Mouse (Mus musculus): Measurements from ENCODE around the gene Rexo1. TPM values are rescaled to one million over a fixed set of nuclear protein-coding genes. Genes with fewer than 3 reads are reported as not detected.

Gene Rexo1
- 66.8 TPM for polyA plus RNA-seq (2017; shearing (Covaris generic))

DNA sequence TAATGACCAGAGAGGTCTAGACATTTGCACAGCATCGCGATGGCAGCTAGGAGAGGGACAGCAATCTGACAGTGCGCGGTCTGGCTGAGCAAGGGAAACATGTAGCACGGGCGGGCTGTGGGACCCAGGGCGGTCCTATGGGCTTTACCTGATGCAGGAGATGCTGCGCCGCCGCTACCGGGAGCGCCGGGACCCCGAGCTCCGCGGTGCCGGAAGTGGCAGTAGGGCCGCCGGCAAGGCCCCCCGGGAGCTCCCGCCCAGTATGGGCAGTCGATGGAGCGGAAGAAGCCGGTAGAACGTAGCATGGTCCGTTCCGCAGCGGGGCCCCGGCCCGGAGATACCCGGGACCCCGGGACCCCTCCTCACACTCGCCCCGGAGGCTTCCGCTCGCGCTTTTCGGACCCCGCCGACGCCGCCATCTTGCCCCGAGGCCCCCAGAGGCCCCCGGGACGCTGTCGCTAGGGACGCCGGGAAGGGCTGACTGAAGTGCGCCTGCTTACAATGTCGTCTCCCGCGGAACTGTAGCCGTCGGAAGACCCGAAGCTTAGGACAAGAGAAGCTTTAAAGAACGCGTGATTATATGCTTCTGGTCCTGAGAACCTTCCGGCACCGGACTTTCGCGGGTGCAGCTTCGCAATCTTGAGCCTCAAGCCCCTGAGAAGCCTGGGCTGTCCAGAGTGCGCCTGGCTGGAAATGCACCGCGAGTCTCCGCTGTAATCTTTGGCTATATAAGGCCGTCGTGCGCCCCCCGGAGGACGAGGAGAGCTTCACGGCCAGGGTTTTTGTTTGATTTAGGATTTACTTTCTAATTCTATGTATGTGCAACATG, at the start of gene Rexo1:
TSS of gene Rexo1 (minus strand) at position 445 of the 829 bp plus-strand sequence.

DNA sequence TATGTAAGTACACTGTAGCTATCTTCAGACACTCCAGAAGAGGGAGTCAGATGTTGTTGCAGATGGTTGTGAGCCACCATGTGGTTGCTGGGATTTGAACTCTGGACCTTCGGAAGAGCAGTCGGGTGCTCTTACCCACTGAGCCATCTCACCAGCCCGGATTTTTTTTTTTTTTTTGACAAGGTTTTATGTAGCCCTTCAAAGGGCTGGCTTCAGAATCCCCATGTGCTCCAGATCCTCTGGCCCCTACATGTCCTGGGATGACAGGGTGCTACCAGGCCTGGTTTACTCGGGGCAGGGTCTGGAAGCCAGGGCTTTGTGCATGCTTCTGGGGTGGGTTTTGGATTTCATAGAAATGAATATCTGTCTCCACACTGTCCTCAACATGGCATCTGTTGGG, 44.4 kb upstream of the Rexo1 start, which contains the start of gene Gm49322:
TSS of gene Gm49322 (plus strand) at position 301 of the 400 bp plus-strand sequence.

DNA sequence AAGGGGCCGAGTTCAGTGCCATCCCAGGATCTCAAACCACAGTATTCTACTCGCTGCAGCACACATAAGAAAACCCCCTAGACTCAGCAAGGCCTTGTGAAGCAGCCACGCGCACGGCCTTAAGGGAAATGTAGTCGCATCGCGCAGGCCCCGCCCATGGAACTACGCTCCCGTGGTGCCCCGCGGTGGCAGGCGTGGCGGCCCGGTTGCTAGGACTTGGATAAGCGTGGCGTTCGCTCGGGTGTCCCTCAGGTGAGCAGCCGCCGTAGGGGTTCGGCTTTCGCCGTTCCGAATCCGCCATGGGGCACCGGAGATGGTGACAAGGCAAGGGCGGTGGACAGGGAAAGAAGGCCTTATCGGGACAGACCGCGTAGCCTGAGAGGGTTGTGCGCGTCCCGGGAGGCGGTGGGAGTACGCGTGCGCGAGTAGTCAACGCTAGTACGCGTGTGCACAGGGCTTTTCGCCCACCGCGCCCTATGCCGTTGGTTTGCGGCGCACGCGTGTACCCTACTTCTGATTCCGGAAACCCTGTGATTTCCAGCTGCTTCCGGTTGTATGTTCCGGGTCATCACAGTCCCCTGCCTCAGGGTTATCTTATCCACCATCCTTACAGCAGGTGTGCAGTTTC, 41.5 kb upstream of the Rexo1 start, which contains the start of the genes Scamp4 and Adat3:
TSS of gene Scamp4 (plus strand) at position 175 of the 628 bp plus-strand sequence.
TSS of gene Adat3 (plus strand) at position 183 of the 628 bp plus-strand sequence.

DNA sequence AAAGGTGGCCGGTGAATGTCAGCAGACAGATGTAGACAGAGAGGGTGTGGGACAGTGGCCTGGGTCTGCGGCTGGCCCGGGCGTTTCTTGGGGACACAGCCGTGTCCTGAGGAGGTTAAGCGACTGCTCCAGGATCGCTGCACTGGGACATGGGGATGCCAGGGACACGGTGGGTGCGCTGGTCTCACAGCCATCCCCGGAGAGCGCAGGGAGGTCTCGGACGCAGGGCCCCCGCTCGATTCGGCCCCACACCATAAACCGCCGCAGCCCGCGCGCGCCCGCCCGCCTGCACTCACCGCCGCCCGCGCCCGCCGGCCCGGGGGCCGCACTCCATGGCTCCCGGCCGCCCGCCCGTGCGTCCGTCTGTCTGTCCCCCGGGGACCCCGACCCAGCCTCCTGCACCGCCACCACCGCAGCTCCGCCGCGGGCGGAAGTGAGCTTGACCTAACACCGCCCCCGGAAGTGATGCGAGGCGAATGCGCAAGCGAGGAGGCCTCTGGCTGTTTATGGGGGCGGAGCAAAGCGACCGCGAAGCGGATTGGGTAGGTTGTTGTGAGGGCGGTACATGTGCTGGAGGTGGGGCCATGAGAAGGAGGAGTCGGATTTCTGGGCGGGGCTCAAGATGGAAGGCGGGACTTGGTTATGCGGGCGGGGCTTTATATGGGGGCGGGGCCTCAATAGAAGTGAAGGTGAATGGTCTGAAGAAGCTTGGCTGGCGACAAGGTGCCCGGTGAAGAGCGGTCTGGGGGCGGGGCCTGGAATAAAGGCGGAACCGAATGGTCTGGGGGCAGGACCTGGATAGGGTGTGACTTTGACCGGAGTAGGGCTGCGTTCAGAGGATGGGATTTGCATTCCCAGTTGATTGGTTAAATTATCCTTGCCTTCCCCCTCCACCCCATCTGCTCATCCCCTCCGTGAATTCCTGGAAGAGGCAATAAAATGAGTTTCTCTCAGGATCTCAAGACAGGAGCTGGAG, 28.8 kb upstream of the Rexo1 start, which contains the start of gene Abhd17a:
TSS of gene Abhd17a (minus strand) at position 463 of the 976 bp plus-strand sequence.

DNA sequence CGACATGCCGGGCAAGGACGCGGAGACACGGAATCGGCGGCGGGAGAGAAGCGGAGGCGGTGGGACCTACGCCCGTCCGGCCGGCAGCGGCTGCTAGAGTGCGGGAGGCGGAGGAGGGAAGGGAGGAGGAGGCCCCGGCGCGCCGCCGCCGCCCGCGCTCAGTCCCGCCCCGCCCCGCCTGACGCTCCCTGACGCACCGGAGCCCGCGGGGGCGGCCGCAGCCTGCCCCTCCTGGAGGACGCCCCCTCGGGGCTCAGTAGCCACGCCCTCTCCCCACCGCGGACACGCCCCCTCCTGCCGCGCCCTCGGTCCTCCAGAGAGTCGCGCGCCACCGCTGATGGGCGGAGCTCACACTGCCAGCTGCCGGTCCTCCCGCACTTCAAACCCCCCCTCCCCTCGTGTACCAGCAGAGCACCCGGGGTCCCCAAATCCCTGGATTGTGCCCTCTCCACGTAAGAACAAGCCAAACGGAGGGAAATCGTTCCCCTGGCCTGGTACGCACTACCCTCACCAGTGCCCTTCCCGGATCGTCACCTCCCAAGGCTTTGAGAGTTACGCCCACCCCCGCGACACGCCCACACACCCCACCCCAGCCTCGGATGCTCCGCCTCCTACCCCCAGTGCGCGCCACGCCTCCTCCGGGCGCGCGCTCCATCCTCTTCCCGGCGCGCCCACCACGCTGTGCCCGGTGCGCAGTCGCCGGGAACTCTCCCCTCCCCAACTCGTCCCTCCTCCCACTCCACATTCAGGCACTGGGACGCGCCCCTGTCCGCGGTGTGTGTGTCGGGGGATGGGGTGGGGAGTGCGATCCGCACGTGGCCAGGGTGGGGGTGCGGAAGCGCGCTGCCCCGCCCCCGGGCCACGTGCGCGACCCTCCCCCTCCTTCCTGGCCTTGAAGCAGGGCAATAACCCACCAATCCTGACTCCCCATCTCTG, 16.1 kb upstream of the Rexo1 start, which contains the start of gene Klf16:
TSS of gene Klf16 (minus strand) at position 127 of the 936 bp plus-strand sequence.

DNA sequence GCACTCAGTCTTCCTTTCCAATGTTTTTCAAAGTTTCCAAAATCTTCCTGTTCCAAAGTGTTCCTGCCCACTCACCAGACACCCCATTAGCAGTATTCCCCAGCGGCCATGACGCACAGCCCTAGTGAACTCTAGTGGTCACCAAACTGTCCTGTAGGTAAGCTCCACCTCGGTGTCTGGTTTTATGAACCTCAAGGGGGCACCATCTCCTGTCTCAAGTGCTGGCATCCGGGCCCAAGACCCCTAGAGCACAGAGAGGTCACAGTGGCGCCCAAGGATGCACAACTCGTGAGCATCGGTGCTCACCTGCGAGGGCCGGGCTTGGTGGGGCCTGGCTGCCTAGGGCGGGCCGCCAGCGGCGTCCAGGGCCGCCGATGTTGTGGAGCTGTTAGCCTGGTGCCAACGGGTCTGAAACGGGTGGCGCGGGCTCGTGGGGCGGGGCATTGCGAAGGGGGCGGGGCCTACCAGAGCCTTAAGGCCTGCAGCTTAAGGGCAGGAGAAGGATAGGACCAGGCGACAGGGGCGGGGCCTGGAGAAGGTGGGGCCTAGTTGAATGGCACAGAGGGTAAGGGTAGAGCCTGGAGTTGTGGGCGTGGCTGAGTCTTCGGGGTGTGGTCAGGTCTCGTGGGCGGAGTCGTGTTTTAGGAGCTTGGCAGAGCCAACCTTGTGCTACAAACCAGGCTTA, 22.5 kb downstream of the Rexo1 start, which contains the start of gene Atp8b3:
TSS of gene Atp8b3 (minus strand) at position 415 of the 685 bp plus-strand sequence.

DNA sequence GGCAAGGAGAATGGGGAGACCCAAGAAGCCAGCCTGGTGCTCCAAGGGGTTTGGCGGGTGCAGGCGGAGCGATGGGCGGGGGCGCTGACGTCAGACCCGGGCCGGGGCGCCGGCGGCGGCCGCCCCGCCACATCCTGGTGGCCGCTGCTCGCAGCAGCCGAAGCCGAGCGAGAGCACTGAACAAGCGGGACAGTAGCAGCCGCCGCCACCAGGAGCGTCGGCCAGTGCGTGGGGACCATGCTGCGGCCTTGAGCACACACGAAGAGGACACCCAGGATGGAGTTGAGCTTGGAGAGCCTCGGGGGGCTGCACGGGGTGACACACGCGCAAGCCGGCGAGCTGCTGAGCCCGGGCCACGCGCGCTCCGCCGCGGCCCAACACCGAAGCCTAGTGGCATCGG, 66.6 kb downstream of the Rexo1 start, which contains the start of gene Onecut3:
TSS of gene Onecut3 (plus strand) at position 104 of the 400 bp plus-strand sequence.

Other genes with a start within 250 kb of the Rexo1 start
- gene 2310011J03Rik, start 241.0 kb downstream of the Rexo1 start, polyA plus RNA-seq (2017; shearing (Covaris generic)), result 25.5 TPM
- 4.1 TPM for gene Pcsk4, start 232.1 kb downstream of the Rexo1 start, polyA plus RNA-seq (2017; shearing (Covaris generic))
- gene Reep6, start 231.6 kb downstream of the Rexo1 start, polyA plus RNA-seq (2017; shearing (Covaris generic)), result not detected
- not detected for gene Adamtsl5, start 213.1 kb downstream of the Rexo1 start, polyA plus RNA-seq (2017; shearing (Covaris generic))
- not detected for gene Plk5, start 205.1 kb downstream of the Rexo1 start, polyA plus RNA-seq (2017; shearing (Covaris generic))
- 9.1 TPM for gene Mex3d, start 173.9 kb downstream of the Rexo1 start, polyA plus RNA-seq (2017; shearing (Covaris generic))
- gene Mbd3, start 162.0 kb downstream of the Rexo1 start, polyA plus RNA-seq (2017; shearing (Covaris generic)), result 96.5 TPM
- gene Uqcr11, start 154.7 kb downstream of the Rexo1 start, polyA plus RNA-seq (2017; shearing (Covaris generic)), result 89.0 TPM
- gene Tcf3, start 127.9 kb downstream of the Rexo1 start, polyA plus RNA-seq (2017; shearing (Covaris generic)), result 87.3 TPM
- gene Onecut3, start 66.7 kb downstream of the Rexo1 start, polyA plus RNA-seq (2017; shearing (Covaris generic)), result not detected
- gene Atp8b3, start 22.4 kb downstream of the Rexo1 start, polyA plus RNA-seq (2017; shearing (Covaris generic)), result not detected
- gene Klf16, start 15.8 kb upstream of the Rexo1 start, polyA plus RNA-seq (2017; shearing (Covaris generic)), result 18.5 TPM
- gene Abhd17a, start 28.8 kb upstream of the Rexo1 start, polyA plus RNA-seq (2017; shearing (Covaris generic)), result 90.9 TPM
- 95.7 TPM for gene Scamp4, start 41.3 kb upstream of the Rexo1 start, polyA plus RNA-seq (2017; shearing (Covaris generic))
- 7.5 TPM for gene Adat3, start 41.3 kb upstream of the Rexo1 start, polyA plus RNA-seq (2017; shearing (Covaris generic))
- 8.8 TPM for gene Gm49322, start 44.5 kb upstream of the Rexo1 start, polyA plus RNA-seq (2017; shearing (Covaris generic))
- 322 TPM for gene Csnk1g2, start 61.3 kb upstream of the Rexo1 start, polyA plus RNA-seq (2017; shearing (Covaris generic))
- gene Btbd2, start 95.5 kb upstream of the Rexo1 start, polyA plus RNA-seq (2017; shearing (Covaris generic)), result 23.0 TPM
- 211 TPM for gene Mknk2, start 116.6 kb upstream of the Rexo1 start, polyA plus RNA-seq (2017; shearing (Covaris generic))
- 104 TPM for gene Mob3a, start 140.4 kb upstream of the Rexo1 start, polyA plus RNA-seq (2017; shearing (Covaris generic))
- gene Izumo4, start 140.6 kb upstream of the Rexo1 start, polyA plus RNA-seq (2017; shearing (Covaris generic)), result 79.5 TPM
- 74.7 TPM for gene Ap3d1, start 180.7 kb upstream of the Rexo1 start, polyA plus RNA-seq (2017; shearing (Covaris generic))
- 85.2 TPM for gene Dot1l, start 193.6 kb upstream of the Rexo1 start, polyA plus RNA-seq (2017; shearing (Covaris generic))
- 62.8 TPM for gene Sf3a2, start 236.6 kb upstream of the Rexo1 start, polyA plus RNA-seq (2017; shearing (Covaris generic))
- 189 TPM for gene Plekhj1, start 237.1 kb upstream of the Rexo1 start, polyA plus RNA-seq (2017; shearing (Covaris generic))
- not detected for gene Amh, start 243.7 kb upstream of the Rexo1 start, polyA plus RNA-seq (2017; shearing (Covaris generic))

Data from effector memory CD4-positive, alpha-beta T cell, adult 5 months (primary cell).